9 mouse cellular contexts compared by ENCODE assay signal in the genomic region with DNA sequence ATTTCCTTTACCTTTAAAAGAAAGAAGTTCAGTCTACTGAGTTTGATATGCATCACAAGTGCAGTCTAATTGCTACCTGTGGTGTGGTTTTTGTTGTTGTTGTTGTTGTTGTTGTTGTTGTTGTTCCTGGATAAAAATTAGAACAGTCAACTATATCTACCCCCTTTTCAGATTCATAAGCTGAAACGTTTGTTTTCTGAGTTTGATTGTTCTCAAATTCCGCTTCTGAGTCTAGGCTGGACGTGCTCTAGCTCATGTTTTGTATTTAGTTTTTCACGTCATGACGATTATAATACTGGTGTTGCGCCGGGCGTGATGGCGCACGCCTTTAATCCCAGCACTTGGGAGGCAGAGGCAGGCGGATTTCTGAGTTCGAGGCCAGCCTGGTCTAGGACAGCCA. TPM values are rescaled to one million over a fixed set of nuclear protein-coding genes. Genes with fewer than 3 reads are reported as not detected.
DNase-seq lines count a peak whose midpoint lies in the region; ATAC-seq and TF ChIP-seq lines count a peak whose summit lies in the region.
"Had no signal": no experiment of that assay in that cellular context is flagged by ENCODE, and none has a peak within 500 bp of the region (broad histone marks: within the 10 kb centered on the region; RNA-seq: fewer than 3 reads in every experiment).

No protein-coding gene starts in this region.

- ATAC-seq in limb, embryonic 15.5 days (ENCODE audit: insufficient number of reproducible peaks, low FRiP score, low TSS enrichment, low read depth): no peak
- no peak for ATAC-seq in monocyte, adult 5-6 weeks (replicated peaks; ENCODE audit: insufficient number of reproducible peaks, low FRiP score, low TSS enrichment, poor library complexity, severe bottlenecking)

- H3K27ac ChIP-seq in limb, embryonic 15.5 days: no peak overlapping the region
- no peak overlapping the region for H3K27ac ChIP-seq in kidney, adult 2 months (ENCODE audit: insufficient read depth, low read depth, low read length)

- no peaks in the 10 kb centered on the region for H3K4me1 ChIP-seq in limb, embryonic 15.5 days
- H3K4me1 ChIP-seq in kidney, adult 2 months (ENCODE audit: control insufficient read depth, insufficient read depth, low read length): no peaks in the 10 kb centered on the region

- DNase-seq in embryo, embryonic 10.5 days (ENCODE audit: low spot score): peak; percentile 2
- no peak for DNase-seq in embryo, embryonic 10 days (ENCODE audit: low spot score)
- peak; percentile 9 for DNase-seq in thymus, postnatal 4 days
- DNase-seq in thymus, adult 18-20 months: no peak
- no peak for DNase-seq in left cerebral cortex, adult 11 months (ENCODE audit: low spot score)
- DNase-seq in kidney, adult 2 months: no peak

- peak overlapping the region; percentile 84 for H3K4me3 ChIP-seq in limb, embryonic 15.5 days
- no peak overlapping the region; the same call in 1 of the 2 replicates for H3K4me3 ChIP-seq in kidney, adult 2 months (ENCODE audit: insufficient read depth, low read depth, low read length)

- 72% methylated on average over 12 of the region's 12 CpGs for WGBS in limb, embryonic 15.5 days
- WGBS in kidney, adult 2 months: 65% methylated on average over 12 of the region's 12 CpGs

- H3K4me2 ChIP-seq in limb, embryonic 15.5 days: peak overlapping the region; percentile 47

- no peaks in the 10 kb centered on the region for H3K27me3 ChIP-seq in limb, embryonic 15.5 days
- no peaks in the 10 kb centered on the region for H3K27me3 ChIP-seq in kidney, adult 2 months (replicated peaks; ENCODE audit: control insufficient read depth, insufficient read depth, low read length)
- H3K27me3 ChIP-seq: Patski had no signal

- no peaks in the 10 kb centered on the region for H3K9me3 ChIP-seq in limb, embryonic 15.5 days

- H3K9ac ChIP-seq in limb, embryonic 15.5 days: peak overlapping the region; percentile 79; the same call in 1 of the 2 replicates

- TF ChIP-seq CTCF in kidney, adult 2 months (conservative IDR thresholded peaks at IDR 0.05; ENCODE audit: insufficient read depth, insufficient read length, low read depth, low read length): no peak

- H3K36me3 ChIP-seq in limb, embryonic 15.5 days: no peaks in the 10 kb centered on the region
- no peaks in the 10 kb centered on the region for H3K36me3 ChIP-seq in kidney, adult 2 months (ENCODE audit: control insufficient read depth, insufficient read depth, low read length)

- no peak for TF ChIP-seq POLR2A in kidney, adult 2 months (IDR thresholded peaks at IDR 0.05; ENCODE audit: low read depth, low read length)

RNA-seq across cellular contexts. Expression of a gene that starts 0.9 kb away (rescaled TPM):
- 20.2 TPM in 2 replicates for polyA plus RNA-seq in limb, embryonic 15.5 days (2015; fragmentation: Nextera tagmentation; extraction: Ambion mirVana)
- 57.7 to 92.2 TPM (median 59.2 TPM) in 3 replicates for total RNA-seq in monocyte, adult 5-6 weeks (2017)
- 10.7 and 11.8 TPM in 2 replicates for polyA plus RNA-seq in kidney, adult 2 months (2012; rRNA removed)

Comparison
In these comparisons a context has a peak if more than half of its experiments do, and no peak if none do; other contexts are left out.
1. DNase-seq: peak in embryo, embryonic 10.5 days (single experiment) and thymus, postnatal 4 days (single experiment); none in embryo, embryonic 10 days (single experiment), thymus, adult 18-20 months (0 of 2), left cerebral cortex, adult 11 months (single experiment) and kidney, adult 2 months (single experiment).